Mouse (Mus musculus): ENCODE results near the gene Lpcat3.

DNA sequence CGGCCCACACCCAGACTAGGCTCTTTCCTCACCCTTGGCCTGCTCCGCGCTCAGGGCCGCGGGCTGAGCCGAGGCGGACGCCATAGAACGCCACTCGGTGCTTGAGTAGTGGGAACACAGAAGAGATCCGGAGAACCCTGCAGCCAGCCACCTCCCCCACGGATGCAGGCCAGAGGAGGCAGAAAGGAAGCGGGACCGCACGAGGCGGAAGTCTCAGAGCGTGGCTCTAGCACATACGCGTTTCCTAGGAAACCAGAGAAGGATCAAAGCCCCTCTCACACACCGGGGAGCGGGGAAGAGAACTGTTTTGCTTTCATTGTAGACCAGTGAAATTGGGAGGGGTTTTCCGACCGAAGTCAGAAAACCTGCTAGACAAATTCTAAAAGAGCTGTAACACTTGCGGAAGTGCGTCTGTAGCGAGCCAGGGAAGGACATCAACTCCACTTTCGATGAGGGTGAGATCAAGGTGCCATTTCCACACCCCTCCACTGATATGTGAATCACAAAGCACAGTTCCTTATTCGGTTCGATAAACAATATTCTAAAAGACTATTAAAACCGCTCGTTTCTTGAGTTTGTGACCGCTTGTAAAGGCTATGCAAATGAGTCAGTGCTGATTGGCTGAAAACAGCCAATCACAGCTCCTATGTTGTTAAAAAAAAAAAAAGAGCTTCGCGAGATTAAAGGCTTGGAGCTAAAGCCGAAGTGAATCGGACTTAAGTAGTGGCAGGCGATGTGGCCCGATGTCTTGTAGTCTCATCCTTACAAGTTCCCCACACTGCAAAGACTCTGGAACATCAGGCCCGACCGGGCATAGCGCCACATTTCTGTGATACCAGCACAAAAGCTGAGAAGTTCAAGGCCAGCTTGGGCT is 78.3 kb downstream of the Lpcat3 start, which contains the start of gene Grcc10:
- TF ChIP-seq CTCF (IDR thresholded peaks at IDR 0.05; ENCODE audit: insufficient read depth, low read depth, low read length) (peak; percentile 30; the same call in 1 of the 2 replicates), POLR2A (IDR thresholded peaks at IDR 0.05; ENCODE audit: insufficient read depth, low read depth, low read length) (peak; percentile 24; the same call in 1 of the 2 replicates)
